Mouse (Mus musculus): ENCODE measurements around the gene Hoxb6.

DNA sequence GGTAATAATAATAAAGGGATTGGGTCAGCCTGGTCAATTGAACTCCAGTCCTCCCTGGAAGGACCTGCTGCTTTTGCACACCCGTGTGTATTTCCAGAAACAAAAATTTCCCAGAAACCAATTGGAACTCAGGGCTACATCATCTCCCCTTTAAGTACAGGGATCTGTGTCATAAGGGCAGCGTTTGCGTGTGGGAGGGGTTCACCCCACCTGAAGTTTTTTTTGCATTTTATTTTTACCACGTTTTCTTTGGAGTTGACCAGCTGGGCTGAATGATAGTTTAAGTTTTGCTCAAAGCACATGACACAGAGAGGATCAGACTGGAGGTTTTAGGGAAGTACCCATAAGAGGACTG, 50.3 kb downstream of the Hoxb6 start:
- TF ChIP-seq POLR2A (IDR thresholded peaks at IDR 0.05; ENCODE audit: extremely low read depth, insufficient read depth, low read length) (no peak), CTCF (IDR thresholded peaks at IDR 0.05; ENCODE audit: extremely low read depth, insufficient read depth, low read length) (no peak)

All from cortical plate, adult 2 months (tissue).